Mouse (Mus musculus): Measurements from ENCODE around the gene Med24.
A peak's percentile ranks its signal among the peaks of the same experiment; 100 is the strongest.

Med24 gene

DNA sequence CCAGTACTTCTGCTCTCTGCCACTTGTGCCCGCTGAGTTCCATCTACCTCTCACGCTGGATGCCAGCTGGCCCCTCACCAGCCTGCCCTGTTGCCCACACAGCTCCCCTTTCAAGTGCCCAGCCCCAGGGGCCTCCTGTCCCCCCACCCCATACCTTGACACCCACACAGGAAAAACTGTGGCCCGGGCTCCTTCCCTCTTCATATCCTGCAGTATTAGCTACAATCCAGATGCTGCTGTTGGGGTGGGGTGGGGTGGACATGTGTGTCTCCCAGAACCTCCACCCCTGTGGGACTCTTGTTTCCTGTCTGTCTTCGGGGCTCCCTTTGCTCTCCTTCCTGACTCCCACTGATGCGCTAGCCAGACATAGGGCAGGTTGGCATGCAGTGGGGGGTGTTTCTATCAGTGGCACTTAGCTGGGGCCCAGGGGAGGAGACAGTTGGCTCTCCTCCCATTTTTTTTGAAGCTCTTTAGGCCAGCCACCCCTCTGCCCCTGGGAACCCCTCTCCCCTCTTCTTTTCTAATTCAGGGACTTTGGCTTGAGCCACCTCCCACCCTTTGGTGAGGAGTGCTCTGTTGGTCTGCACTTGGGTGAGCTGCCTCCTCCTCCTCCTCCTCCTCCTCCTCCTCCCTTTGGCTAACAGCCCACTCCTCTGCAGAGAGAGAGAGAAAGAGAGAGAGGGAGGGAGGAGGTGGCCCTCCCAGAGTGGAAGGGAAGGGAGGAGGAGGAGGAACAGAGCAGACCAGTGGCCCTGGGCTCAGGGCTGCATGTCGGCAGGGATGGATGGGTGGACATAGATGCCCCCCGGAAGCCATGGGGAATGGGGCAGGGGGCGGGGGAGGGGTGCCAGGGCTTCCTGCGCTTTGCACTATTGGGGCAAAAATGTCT lies 36.4 kb upstream of the Med24 start:
- no peak for DNase-seq

DNA sequence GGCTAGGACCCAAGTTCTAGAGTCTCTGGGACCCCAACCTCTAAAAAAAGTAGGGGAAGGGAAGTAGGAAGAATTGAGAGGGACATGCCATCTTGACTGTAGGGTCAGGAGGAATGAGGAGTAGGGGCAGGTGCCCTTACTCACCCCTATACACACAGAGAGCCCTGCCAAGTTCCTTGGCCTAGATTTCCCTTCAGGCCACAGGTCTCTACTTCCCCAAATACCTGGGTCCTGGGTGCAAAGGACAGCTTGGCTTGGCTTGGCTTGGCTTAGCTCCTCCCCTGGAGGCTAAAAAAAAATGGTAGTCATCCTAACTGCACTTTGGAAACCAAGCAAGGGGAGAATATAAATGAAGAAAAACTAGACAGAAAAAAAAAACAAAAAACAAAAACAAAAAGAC lies 35.5 kb upstream of the Med24 start:
- no peak for DNase-seq

DNA sequence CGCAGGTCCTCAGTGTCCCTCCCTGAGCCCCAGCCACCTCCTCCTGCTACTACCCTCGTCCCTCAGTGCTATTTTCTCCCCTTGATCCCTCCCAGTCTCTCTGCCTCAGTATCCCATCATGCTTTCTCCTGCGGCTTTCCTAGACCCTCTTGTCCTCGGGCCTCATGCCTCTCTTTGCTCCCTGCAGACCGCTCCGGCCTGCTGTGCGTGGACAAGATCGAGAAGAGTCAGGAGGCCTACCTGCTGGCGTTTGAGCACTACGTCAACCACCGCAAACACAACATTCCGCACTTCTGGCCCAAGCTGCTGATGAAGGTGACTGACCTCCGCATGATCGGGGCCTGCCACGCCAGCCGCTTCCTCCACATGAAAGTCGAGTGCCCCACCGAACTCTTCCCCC lies 34.9 kb upstream of the Med24 start:
- DNase-seq: no peak

DNA sequence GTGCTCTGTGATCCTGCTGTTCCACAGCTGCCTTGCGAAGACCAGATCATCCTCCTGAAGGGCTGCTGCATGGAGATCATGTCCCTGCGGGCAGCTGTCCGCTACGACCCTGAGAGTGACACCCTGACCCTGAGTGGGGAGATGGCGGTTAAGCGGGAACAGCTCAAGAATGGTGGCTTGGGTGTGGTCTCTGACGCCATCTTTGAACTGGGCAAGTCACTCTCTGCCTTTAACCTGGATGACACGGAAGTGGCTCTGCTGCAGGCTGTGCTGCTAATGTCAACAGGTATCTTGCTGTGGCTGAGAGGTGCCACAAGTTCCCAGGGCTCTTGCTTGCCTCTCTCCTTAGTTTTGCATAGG lies 34.2 kb upstream of the Med24 start:
- DNase-seq: no peak

- peak; percentile 76 for DNase-seq
These were observed 33.7 kb upstream of the Med24 start for GRCm38 (mm10) chr11:98762756-98763501.

- DNase-seq: no peak
These were observed 32.7 kb upstream of the Med24 start for GRCm38 (mm10) chr11:98761939-98762338.

DNA sequence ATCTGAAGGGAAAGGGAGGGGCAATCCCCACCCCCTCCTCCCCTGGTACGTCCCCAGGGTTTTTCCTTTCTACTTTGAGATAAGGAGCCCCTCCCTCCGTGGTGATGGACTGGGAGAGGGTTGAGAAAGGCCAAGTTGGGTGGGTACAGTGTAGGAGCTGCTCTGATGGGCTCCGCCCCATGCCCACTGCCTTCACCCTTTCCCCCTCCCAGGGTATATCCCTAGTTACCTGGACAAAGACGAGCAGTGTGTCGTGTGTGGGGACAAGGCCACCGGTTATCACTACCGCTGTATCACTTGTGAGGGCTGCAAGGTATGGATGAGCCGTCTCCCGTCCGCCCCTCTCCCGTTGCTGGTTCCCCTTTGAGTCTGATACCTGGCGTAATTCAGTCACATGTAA lies 27.5 kb upstream of the Med24 start:
- no peak for DNase-seq

- DNase-seq: no peak
These were observed 26.6 kb upstream of the Med24 start for GRCm38 (mm10) chr11:98755726-98756380.

DNA sequence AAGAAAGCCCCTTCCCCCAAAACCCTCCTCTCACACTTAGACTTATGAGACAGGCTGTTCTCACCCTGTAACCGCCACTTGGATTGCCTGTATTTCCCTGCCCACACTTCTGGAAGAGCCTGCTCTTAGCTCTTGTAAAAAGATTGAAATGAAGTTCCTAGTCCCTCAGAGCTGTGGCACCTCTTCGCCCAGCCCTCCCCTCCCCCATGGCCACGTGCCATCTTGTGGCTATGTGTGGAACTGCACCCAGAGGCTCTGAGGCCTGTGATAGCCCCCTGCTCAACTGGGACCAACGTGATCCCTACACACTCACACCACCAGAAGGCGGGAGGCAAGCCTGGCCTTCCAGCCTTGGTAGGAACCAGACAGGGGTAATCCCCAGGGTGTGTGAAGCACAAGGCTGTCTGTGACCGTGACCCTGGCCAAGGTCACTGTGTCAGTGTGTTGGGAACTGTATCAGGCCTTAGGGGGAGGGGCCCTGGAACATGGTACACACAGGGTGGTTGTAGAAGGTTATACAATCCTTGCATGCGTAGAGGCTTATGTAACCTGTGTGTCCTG lies 25.5 kb upstream of the Med24 start:
- peak; percentile 84 for DNase-seq

GRCm38 (mm10) chr11:98754151-98754620 lies 25.0 kb upstream of the Med24 start:
- no peak for DNase-seq

DNA sequence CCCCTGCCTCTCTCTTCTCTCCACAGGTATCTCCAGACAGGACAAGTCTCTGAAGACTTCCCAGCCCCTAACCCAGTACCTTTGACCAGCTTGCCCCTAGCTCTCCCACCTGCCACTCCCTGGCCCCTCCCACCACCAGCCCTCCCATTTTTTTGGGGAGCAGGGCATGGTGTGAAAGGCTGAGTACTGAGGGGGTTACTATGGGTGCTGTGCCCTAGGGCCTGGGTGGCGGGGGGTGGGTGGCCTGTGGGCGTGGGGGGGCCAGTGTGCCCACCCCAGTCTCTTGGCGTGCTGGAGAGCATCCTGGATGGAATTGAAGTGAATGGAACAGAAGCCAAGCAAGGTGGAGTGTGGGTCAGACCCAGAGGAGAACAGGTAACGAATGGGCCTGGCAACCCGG lies 24.0 kb upstream of the Med24 start:
- DNase-seq: no peak

DNA sequence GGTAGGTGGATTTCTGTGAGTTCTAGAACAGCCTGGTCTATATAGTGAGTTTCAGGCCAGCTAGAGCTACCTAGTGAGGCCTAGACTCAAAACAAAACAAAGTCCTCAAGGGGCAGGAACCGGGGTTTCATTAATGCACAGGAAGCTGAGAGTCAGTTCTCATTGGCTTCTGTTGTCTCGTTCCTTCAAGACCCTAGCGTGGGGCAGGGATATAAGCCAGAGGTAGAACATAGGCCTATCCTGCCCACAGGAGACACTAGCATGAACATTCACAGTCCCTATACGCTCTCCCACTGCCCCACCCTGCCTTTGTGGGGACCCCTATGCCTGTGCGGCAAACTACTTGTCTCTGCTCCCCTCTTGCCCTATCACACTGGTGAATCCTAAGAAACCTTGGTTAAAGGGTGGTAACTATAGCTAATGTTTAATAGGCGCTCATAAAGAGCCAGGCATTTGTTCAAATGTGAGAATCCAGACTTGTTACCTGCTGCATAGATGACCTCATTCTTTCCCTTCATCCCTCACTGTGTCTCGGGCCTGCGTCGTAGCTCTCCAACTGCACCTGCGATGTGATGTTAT lies 23.4 kb upstream of the Med24 start:
- DNase-seq: no peak

- no peak for DNase-seq
These were observed 22.1 kb upstream of the Med24 start for GRCm38 (mm10) chr11:98751221-98751782.

DNA sequence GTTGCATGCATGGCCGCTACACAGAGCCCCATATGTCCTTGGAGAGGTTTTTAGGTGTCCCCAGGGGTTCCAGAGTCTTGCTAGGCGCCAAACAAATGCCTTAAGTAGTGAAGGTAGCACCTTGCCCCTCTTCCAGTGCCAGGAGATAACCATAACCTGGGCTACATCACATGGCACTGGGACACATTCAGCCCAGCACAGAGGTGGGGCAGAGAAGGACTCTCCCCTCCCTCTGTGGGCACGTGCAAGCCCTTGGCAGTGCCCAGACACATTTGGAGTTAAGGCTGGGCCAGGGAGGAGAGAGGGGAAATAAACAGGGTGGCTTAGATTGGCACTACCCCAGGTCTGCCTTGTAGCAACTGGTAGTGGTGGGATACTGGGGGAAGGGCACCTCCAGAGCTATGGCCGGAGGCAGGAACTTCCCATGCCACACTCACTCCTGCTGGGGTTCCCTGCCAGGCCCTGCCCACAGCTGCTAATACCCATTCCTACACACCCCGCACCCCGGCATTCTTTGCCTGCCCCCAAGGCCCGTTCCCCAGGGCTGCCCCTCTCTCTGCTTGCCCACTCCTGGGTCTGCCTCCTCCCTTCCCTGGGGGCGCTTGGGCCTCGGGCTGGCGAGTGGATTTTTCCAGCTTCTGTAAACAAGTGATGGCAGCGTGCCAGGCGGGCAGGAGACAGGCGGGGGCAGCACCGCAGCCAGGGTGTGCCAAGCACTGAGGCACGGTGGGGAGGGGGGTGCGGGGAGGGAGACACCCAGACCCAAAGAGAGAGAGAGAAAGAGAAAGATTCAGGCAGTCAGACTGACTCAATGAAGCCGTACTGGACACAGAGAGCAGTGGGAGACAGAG lies 21.3 kb upstream of the Med24 start:
- peak; percentile 83 for DNase-seq

DNA sequence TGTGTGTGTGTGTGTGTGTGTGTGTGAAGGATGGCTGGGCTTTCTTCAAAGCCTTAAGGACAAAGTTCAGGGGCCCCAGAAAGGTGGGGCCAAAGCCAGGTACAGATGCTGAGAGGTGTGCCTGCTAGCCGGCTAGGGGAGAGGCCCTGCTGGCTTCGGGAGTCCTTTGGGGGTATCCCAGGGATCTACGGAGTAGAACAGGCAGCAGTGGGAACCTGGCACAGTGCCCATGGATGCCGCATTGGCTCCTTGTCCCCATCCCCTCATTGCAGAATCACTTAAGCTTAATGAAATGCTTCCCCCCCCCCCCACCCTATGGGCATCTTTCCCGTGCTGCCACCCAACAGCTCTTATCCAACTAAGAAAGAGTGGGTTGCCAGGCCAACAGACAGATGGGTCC lies 20.5 kb upstream of the Med24 start:
- no peak for DNase-seq

- DNase-seq: peak; percentile 68
These were observed 19.5 kb upstream of the Med24 start for GRCm38 (mm10) chr11:98748506-98749416.

- no peak for DNase-seq
These were observed 18.7 kb upstream of the Med24 start for GRCm38 (mm10) chr11:98747804-98748505.

- peak; percentile 72 for DNase-seq
These were observed 17.8 kb upstream of the Med24 start for GRCm38 (mm10) chr11:98746855-98747693.
